Comparison of ENCODE assay signal across 18 mouse cellular contexts in the genomic region with DNA sequence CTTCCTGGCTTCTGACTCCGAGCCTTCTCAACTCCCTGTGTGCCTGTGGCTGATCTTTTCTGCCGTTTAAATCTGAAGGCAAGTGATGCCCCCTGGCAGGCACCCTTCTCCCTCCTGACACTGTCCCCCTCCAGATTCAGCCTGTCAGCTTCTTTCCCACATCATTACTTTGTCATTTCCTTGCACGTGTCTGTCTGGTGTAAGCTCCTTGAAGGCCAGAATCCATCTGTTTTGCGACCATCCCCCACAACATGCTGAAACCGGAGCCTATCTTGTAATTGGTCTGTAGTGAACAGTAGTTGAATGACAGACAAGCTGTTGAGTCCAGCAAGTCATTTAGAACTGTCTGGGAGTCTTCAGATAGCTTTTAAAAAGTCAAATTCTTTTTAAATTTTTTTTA. TPM values are rescaled to one million over a fixed set of nuclear protein-coding genes. Genes with fewer than 3 reads are reported as not detected.
DNase-seq lines count a peak whose midpoint lies in the region; TF ChIP-seq lines count a peak whose summit lies in the region.
"Had no signal": no experiment of that assay in that cellular context is flagged by ENCODE, and none has a peak within 500 bp of the region (broad histone marks: within the 10 kb centered on the region; RNA-seq: fewer than 3 reads in every experiment).

No protein-coding gene starts in this region.

- H3K36me3 ChIP-seq in kidney, adult 2 months (ENCODE audit: control insufficient read depth, insufficient read depth, low read length) = no peaks in the 10 kb centered on the region
- H3K36me3 ChIP-seq: G1E; heart, embryonic 15.5 days; limb, embryonic 12.5 days; midbrain, embryonic 15.5 days; neural tube, embryonic 15.5 days had no signal

- H3K27me3 ChIP-seq in kidney, adult 2 months (replicated peaks; ENCODE audit: control insufficient read depth, insufficient read depth, low read length) = no peaks in the 10 kb centered on the region
- H3K27me3 ChIP-seq: limb, embryonic 12.5 days; midbrain, embryonic 15.5 days; neural tube, embryonic 15.5 days had no signal

- TF ChIP-seq CTCF in kidney, adult 2 months (conservative IDR thresholded peaks at IDR 0.05; ENCODE audit: insufficient read depth, insufficient read length, low read depth, low read length) = no peak
- no peak for TF ChIP-seq CTCF in lung, adult 2 months (IDR thresholded peaks at IDR 0.05; ENCODE audit: insufficient read depth, low read length)

- peak; percentile 46 for DNase-seq in embryo, embryonic 10.5 days (ENCODE audit: low spot score)
- DNase-seq in embryo, embryonic 9.5 days (ENCODE audit: extremely low spot score) = no peak
- DNase-seq in kidney, adult 2 months = no peak
- DNase-seq in kidney, adult 9 months = no peak
- DNase-seq in lung, postnatal 36 days = peak; percentile 58
- DNase-seq in lung, adult 2 months = no peak
- DNase-seq in lung, postnatal 4 days = peak; percentile 29 to 72
- DNase-seq in frontal cortex, postnatal 36 days (ENCODE audit: low spot score in 2 of 2) = no peak
- DNase-seq: adrenal gland, postnatal 25 days; kidney, adult 18-20 months; thymus, postnatal 14 days had no signal

- 0 out of 2 replicates have a peak overlapping the region, but pooled peaks have one; percentile 8 for H3K27ac ChIP-seq in kidney, adult 2 months (ENCODE audit: insufficient read depth, low read depth, low read length)
- H3K27ac ChIP-seq: liver, embryonic 14.5 days; midbrain, embryonic 15.5 days; neural tube, embryonic 15.5 days had no signal

- no peak for TF ChIP-seq POLR2A in kidney, adult 2 months (IDR thresholded peaks at IDR 0.05; ENCODE audit: low read depth, low read length)
- TF ChIP-seq POLR2A in lung, adult 2 months (IDR thresholded peaks at IDR 0.05; ENCODE audit: borderline replicate concordance, extremely low read depth, low read depth, low read length) = no peak

- H3K4me1 ChIP-seq in kidney, adult 2 months (ENCODE audit: control insufficient read depth, insufficient read depth, low read length) = peaks cover 18% of the 10 kb centered on the region
- H3K4me1 ChIP-seq in lung, adult 2 months (ENCODE audit: control insufficient read depth, insufficient read depth, low read length) = peaks cover 2% of the 10 kb centered on the region
- H3K4me1 ChIP-seq: midbrain, embryonic 15.5 days; neural tube, embryonic 15.5 days had no signal

- 65% methylated on average over 5 of the region's 5 CpGs for WGBS in kidney, adult 2 months
- WGBS in lung, adult 2 months = 50% methylated on average over 5 of the region's 5 CpGs

- no peak overlapping the region for H3K4me3 ChIP-seq in kidney, adult 2 months (ENCODE audit: insufficient read depth, low read depth, low read length)
- H3K4me3 ChIP-seq in lung, adult 2 months (replicated peaks; ENCODE audit: extremely low read depth, low read depth, low read length) = no peak overlapping the region
- H3K4me3 ChIP-seq: heart, embryonic 15.5 days; limb, embryonic 12.5 days; midbrain, embryonic 15.5 days; neural tube, embryonic 15.5 days had no signal

RNA-seq across cellular contexts. Expression of a gene that starts 53.2 kb away (rescaled TPM):
- polyA plus RNA-seq in kidney, adult 2 months (2012; rRNA removed) = 16.7 and 19.7 TPM in 2 replicates
- 66.9 and 71.0 TPM in 2 replicates for polyA plus RNA-seq in lung, adult 2 months (2012; rRNA removed)
- polyA plus RNA-seq: activated CD4-positive, CD25-positive, alpha-beta regulatory T cell, adult 4 months had no signal

RNA-seq across cellular contexts. Expression of a gene that starts 55.8 kb away (rescaled TPM):
- polyA plus RNA-seq in kidney, adult 2 months (2012; rRNA removed) = 58.7 and 68.2 TPM in 2 replicates
- polyA plus RNA-seq in lung, adult 2 months (2012; rRNA removed) = 64.9 and 78.0 TPM in 2 replicates

Comparison
In these comparisons a context has a peak if more than half of its experiments do, and no peak if none do; other contexts are left out.
1. DNase-seq: peak in embryo, embryonic 10.5 days (single experiment), lung, postnatal 36 days (single experiment) and lung, postnatal 4 days (2 of 2); none in embryo, embryonic 9.5 days (single experiment), kidney, adult 2 months (single experiment), kidney, adult 9 months (single experiment), lung, adult 2 months (single experiment) and frontal cortex, postnatal 36 days (0 of 2).